Mouse (Mus musculus) midbrain, postnatal 0 days (tissue): ENCODE data around the gene Bbc3. TPM values are rescaled to one million over a fixed set of nuclear protein-coding genes. Genes with fewer than 3 reads are reported as not detected.

Experiments
- ATAC-seq: fragments of 200-750 bp; cut with Nextera tagmentation; 2 replicates; pipeline ENCODE4 v1.8.0; 2017; ENCODE audit warnings: moderate number of reproducible peaks, mild to moderate bottlenecking, moderate TSS enrichment, moderate library complexity; ENCODE audit not compliant: low FRiP score
- DNase-seq: peaks from one replicate; pipeline ENCODE4 v3.0.0-alpha.2; 2015; ENCODE audit warnings: low spot score
- H3K27ac ChIP-seq: fragments of 300-500 bp; sonication (generic); 2 replicates; pipeline ENCODE4 v1.5.1; 2014; ENCODE audit warnings: low read depth, mild to moderate bottlenecking, low read length, mixed read lengths
- H3K27me3 ChIP-seq: fragments of 300-500 bp; sonication (generic); 2 replicates; pipeline ENCODE4 v1.6.1; 2014; ENCODE audit warnings: low read length, control low read depth, mixed read lengths; ENCODE audit not compliant: insufficient read depth
- H3K36me3 ChIP-seq: fragments of 300-500 bp; sonication (generic); 2 replicates; pipeline ENCODE4 v1.6.1; 2014; ENCODE audit warnings: low read length, control low read depth, mixed read lengths; ENCODE audit not compliant: insufficient read depth
- H3K4me1 ChIP-seq: fragments of 300-500 bp; sonication (generic); 2 replicates; pipeline ENCODE4 v1.6.1; 2014; ENCODE audit warnings: mild to moderate bottlenecking, control low read depth, antibody characterized with exemption, low read length, mixed read lengths; ENCODE audit not compliant: insufficient read depth
- H3K4me2 ChIP-seq: fragments of 300-500 bp; sonication (generic); 2 replicates; pipeline ENCODE4 v1.6.1; 2014; ENCODE audit warnings: low read depth, mild to moderate bottlenecking, low read length, mixed read lengths; ENCODE audit not compliant: poor library complexity, severe bottlenecking
- H3K4me3 ChIP-seq: fragments of 300-500 bp; sonication (generic); 2 replicates; pipeline ENCODE4 v1.5.1; 2014; ENCODE audit warnings: low read depth, mild to moderate bottlenecking, low read length, moderate library complexity
- H3K9ac ChIP-seq: fragments of 300-500 bp; sonication (generic); replicated peaks from 2 replicates; pipeline ENCODE4 v1.6.1; 2014; ENCODE audit warnings: mild to moderate bottlenecking, low read length, moderate library complexity, mixed read lengths; ENCODE audit not compliant: poor library complexity, severe bottlenecking
- H3K9me3 ChIP-seq: fragments of 300-500 bp; sonication (generic); 2 replicates; pipeline ENCODE4 v1.6.1; 2016; ENCODE audit warnings: low read length, control low read depth
- CTCF ChIP-seq: IDR thresholded peaks from 2 replicates; pipeline ENCODE4 v1.5.1; 2016; ENCODE audit warnings: antibody characterized with exemption, mild to moderate bottlenecking
- WGBS: fragments of 180-500 bp; shearing (Covaris S2); extraction: QIAGEN DNeasy Blood & Tissue Kit; methylation state at CpG from one replicate; pipeline ENCODE4 v1.1.7; 2014; 5-methylcytosine and 5-hydroxymethylcytosine counted together
- polyA plus RNA-seq: library from polyadenylated mRNA; unstranded; fragments of >200 nt; fragmentation: Nextera tagmentation; extraction: Ambion mirVana; gene quantifications from 2 replicates; pipeline ENCODE4 v1.2.1, GENCODE M21; 2015
- total RNA-seq: library from RNA; depleted of rRNA; stranded (reverse); fragments of >200 nt; gene quantifications from 2 replicates; pipeline ENCODE4 v1.2.3, GENCODE M21; 2014

Gene Bbc3
- total and polyA plus RNA-seq, 2 experiments from 2014 or later: 38.9 to 45.1 TPM

DNA sequence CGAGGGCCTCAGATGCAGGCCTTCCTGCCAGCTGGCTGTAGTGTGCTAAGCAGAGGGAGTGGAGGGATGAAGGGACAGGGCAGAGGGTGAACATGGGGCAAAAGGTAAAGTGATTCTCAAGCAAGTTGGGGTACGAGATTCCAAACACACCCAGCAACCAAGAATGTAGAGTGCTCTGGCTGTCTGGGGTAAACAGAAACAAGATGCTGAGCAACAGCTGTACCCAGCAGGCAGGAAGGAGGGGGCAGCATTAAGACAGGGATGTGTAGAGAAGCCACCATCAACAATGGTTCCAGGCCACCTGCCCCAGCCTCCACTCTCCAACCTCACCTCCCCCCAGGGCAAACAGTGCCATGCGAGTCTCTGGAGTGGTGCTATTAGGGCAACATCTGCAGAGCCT is 21.0 kb downstream of the Bbc3 start:
- ATAC-seq (no peak), DNase-seq (no peak)
- no peak overlapping the region for H3K4me2 ChIP-seq
- 86% methylated on average over 3 of the region's 3 CpGs for WGBS
- H3K9me3 ChIP-seq: no peaks in the 10 kb centered on the region
- no peak overlapping the region for H3K9ac ChIP-seq
- H3K4me3 ChIP-seq: no peak overlapping the region
- H3K27me3 ChIP-seq: no peaks in the 10 kb centered on the region
- H3K27ac ChIP-seq: no peak overlapping the region
- no peaks in the 10 kb centered on the region for H3K4me1 ChIP-seq
- TF ChIP-seq CTCF: no peak
- peaks cover 40% of the 10 kb centered on the region for H3K36me3 ChIP-seq

DNA sequence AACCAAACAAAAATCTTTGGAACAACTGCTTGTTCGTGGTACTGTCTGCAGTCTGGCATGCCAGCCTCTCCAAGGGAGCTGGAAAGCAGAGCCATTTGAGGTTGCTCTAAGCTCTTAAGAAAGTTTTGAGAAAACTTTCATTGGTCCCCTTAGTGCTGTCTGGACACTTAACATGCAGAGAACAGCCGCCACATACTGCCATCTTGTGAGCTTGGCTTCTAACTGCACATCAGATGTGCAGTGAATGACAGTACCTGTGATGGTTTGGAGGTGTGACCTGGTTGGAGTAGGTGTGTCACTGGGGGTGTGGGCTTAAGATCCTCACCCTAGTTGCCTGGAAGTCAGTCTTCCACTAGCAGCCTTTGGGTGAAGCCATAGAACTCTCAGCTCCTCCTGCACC is 29.5 kb downstream of the Bbc3 start:
- H3K9ac ChIP-seq: no peak overlapping the region
- H3K36me3 ChIP-seq: peaks cover 37% of the 10 kb centered on the region
- ATAC-seq (no peak), DNase-seq (peak; percentile 40)
- TF ChIP-seq CTCF: peak; percentile 62
- no peak overlapping the region for H3K4me2 ChIP-seq
- H3K27ac ChIP-seq: no peak overlapping the region
- H3K27me3 ChIP-seq: no peaks in the 10 kb centered on the region
- H3K9me3 ChIP-seq: no peaks in the 10 kb centered on the region
- no peak overlapping the region for H3K4me3 ChIP-seq
- no peaks in the 10 kb centered on the region for H3K4me1 ChIP-seq
- 79% methylated on average over 2 of the region's 2 CpGs for WGBS

- Histone ChIP-seq H3K27me3 (no peaks in the 10 kb centered on the region), H3K4me3 (no peak overlapping the region), H3K4me2 (no peak overlapping the region), H3K36me3 (0 out of 2 replicates have a peak, but pooled peaks cover 18% of the 10 kb centered on the region), H3K9me3 (no peaks in the 10 kb centered on the region), H3K4me1 (no peaks in the 10 kb centered on the region), H3K27ac (no peak overlapping the region), H3K9ac (no peak overlapping the region)
- peak; percentile 9 for DNase-seq
- TF ChIP-seq CTCF: no peak
- WGBS: 73% methylated on average over 3 of the region's 3 CpGs
- ATAC-seq: no peak
Measured at GRCm38 (mm10) chr7:16344598-16344997, 36.4 kb downstream of the Bbc3 start.

- H3K4me3 ChIP-seq: no peak overlapping the region
- H3K9me3 ChIP-seq: no peaks in the 10 kb centered on the region
- no peak overlapping the region for H3K4me2 ChIP-seq
- ATAC-seq (no peak), DNase-seq (no peak)
- H3K4me1 ChIP-seq: no peaks in the 10 kb centered on the region
- 0 out of 2 replicates have a peak, but pooled peaks cover 20% of the 10 kb centered on the region for H3K36me3 ChIP-seq
- no peak for TF ChIP-seq CTCF
- H3K27me3 ChIP-seq: no peaks in the 10 kb centered on the region
- WGBS: 87% methylated on average over 4 of the region's 4 CpGs
- no peak overlapping the region for H3K9ac ChIP-seq
- no peak overlapping the region for H3K27ac ChIP-seq
Measured at GRCm38 (mm10) chr7:16345297-16345696, 37.1 kb downstream of the Bbc3 start.

DNA sequence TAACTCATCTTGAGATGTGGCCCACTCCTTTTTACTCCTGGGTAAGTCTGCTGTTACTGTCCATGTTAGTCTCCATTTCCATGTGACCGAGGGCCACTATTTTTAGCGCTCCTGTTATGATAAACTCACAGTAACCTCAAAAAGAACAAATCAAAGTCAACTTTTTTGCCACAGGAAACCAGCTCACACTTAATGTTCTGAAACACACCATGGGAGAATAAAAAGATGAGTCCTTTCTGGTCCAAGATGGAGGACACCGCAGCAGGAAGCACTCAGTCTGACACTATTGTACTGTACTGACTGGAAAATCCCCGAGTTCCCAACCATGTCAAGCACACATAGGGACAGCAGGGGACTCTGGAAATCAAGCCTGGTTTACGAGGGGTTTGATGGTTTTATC is 41.8 kb downstream of the Bbc3 start:
- DNase-seq (no peak), ATAC-seq (no peak)
- peaks cover 17% of the 10 kb centered on the region for H3K36me3 ChIP-seq
- no peaks in the 10 kb centered on the region for H3K9me3 ChIP-seq
- no peaks in the 10 kb centered on the region for H3K27me3 ChIP-seq
- no peak overlapping the region for H3K4me2 ChIP-seq
- no peak overlapping the region for H3K27ac ChIP-seq
- H3K9ac ChIP-seq: no peak overlapping the region
- no peak for TF ChIP-seq CTCF
- no peaks in the 10 kb centered on the region for H3K4me1 ChIP-seq
- WGBS: 83% methylated on average over 5 of the region's 5 CpGs
- no peak overlapping the region for H3K4me3 ChIP-seq

DNA sequence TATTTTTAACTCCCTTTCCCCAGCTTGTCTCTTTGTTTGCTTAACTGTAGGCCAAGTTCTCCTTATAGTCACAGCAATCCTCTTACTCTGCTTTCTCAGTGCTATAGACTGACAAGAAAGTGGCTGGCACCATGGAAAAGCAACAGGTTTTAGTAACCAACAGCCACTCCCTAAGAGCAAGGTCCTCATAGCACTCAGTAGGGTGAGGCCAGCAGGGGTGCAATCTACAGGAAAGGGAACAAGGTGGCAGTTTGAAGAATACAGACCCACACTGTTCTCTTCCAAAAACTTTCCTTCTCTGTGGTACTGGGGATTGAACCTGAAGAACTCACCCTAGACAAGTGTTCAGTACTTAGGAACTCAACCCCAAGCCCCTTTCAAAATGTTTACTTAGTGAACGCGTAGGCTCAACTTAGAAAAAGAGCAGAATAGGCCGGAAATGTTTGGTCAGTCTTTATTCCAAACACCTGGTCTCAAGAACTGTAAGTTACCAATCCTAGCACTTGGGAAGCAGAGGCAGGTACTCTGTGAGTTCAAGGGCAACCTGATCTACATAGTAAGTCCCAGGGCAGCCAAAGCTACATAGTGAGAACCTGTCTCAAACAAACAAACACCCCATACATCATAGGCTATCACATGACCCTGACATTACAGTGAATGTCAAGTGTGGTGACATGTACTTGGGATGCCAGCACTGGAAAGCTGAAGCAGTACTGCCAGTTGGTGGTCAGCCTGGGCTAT is 47.8 kb downstream of the Bbc3 start:
- no peaks in the 10 kb centered on the region for H3K9me3 ChIP-seq
- H3K27me3 ChIP-seq: no peaks in the 10 kb centered on the region
- 98% methylated on average over 3 of the region's 3 CpGs for WGBS
- no peak overlapping the region for H3K4me2 ChIP-seq
- ATAC-seq (no peak), DNase-seq (no peak)
- no peak for TF ChIP-seq CTCF
- H3K27ac ChIP-seq: no peak overlapping the region
- H3K4me3 ChIP-seq: no peak overlapping the region
- peaks cover 38% of the 10 kb centered on the region for H3K36me3 ChIP-seq
- no peaks in the 10 kb centered on the region for H3K4me1 ChIP-seq
- no peak overlapping the region for H3K9ac ChIP-seq
